Mouse (Mus musculus) brain, embryonic 14.5 days (tissue): ENCODE data around the gene Mib2.

Experiments used
- CTCF ChIP-seq: fragments of 200-500 bp; IDR thresholded peaks from 2 replicates; pipeline ENCODE4 v1.5.1; 2012; ENCODE audit warnings: inconsistent platforms, mild to moderate bottlenecking, moderate library complexity, borderline replicate concordance; ENCODE audit not compliant: insufficient read depth, insufficient read length; ENCODE audit errors: extremely low read depth
- POLR2A ChIP-seq: fragments of 200-500 bp; IDR thresholded peaks from 2 replicates; pipeline ENCODE4 v1.6.1; 2012; ENCODE audit warnings: mild to moderate bottlenecking, inconsistent platforms, borderline replicate concordance; ENCODE audit not compliant: poor library complexity, insufficient read depth, insufficient read length, severe bottlenecking; ENCODE audit errors: extremely low read depth

DNA sequence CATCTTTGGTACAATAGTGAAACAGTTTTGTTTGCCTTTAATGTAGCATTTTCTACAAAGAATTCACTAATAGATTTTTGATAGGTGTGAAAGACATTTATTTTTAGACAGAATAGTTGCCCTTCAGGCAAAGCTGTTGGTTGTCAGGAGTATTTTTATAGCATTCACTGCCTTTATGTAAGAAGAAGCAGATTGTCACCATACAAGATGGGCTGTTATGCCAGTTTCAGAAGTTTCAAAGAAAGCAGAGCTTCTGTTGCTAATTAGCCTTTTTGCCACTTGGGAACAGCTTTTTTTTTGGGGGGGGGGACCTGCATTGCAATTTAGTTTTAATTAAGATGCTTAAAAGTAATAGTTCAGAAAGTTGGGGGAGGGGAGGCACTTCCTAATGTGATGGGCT is 40.0 kb upstream of the Mib2 start:
- no peak for TF ChIP-seq POLR2A
- TF ChIP-seq CTCF: no peak
